Mouse (Mus musculus) hindbrain, postnatal 0 days (tissue): ENCODE measurements around the gene 1700023F06Rik. TPM values are rescaled to one million over a fixed set of nuclear protein-coding genes. Genes with fewer than 3 reads are reported as not detected.
A peak's percentile ranks its signal among the peaks of the same experiment; 100 is the strongest.

ENCODE experiments used
- ATAC-seq: fragments of 200-750 bp; cut with Nextera tagmentation; 2 replicates; pipeline ENCODE4 v1.8.0; 2017; ENCODE audit warnings: mild to moderate bottlenecking, moderate TSS enrichment, moderate library complexity
- DNase-seq: peaks from one replicate; pipeline ENCODE4 v3.0.0-alpha.2; 2015; ENCODE audit warnings: low spot score
- H3K27ac ChIP-seq: fragments of 300-500 bp; sonication (generic); 2 replicates; pipeline ENCODE4 v1.5.1; 2014; ENCODE audit warnings: mild to moderate bottlenecking
- H3K27me3 ChIP-seq: fragments of 300-500 bp; sonication (generic); 2 replicates; pipeline ENCODE4 v1.6.1; 2014; ENCODE audit warnings: low read length, mixed read lengths; ENCODE audit not compliant: insufficient read depth
- H3K36me3 ChIP-seq: fragments of 300-500 bp; sonication (generic); 2 replicates; pipeline ENCODE4 v1.6.1; 2014; ENCODE audit warnings: low read length, mixed read lengths; ENCODE audit not compliant: insufficient read depth
- H3K4me1 ChIP-seq: fragments of 300-500 bp; sonication (generic); 2 replicates; pipeline ENCODE4 v1.6.1; 2014; ENCODE audit warnings: antibody characterized with exemption, low read length, mixed read lengths; ENCODE audit not compliant: insufficient read depth
- H3K4me2 ChIP-seq: fragments of 300-500 bp; sonication (generic); 2 replicates; pipeline ENCODE4 v1.6.1; 2014; ENCODE audit warnings: low read depth, mild to moderate bottlenecking, low read length, moderate library complexity, mixed read lengths
- H3K4me3 ChIP-seq: fragments of 300-500 bp; sonication (generic); 2 replicates; pipeline ENCODE4 v1.5.1; 2014; ENCODE audit warnings: low read length
- H3K9ac ChIP-seq: fragments of 300-500 bp; sonication (generic); replicated peaks from 2 replicates; pipeline ENCODE4 v1.6.1; 2014; ENCODE audit warnings: mild to moderate bottlenecking, low read length, moderate library complexity, mixed read lengths
- H3K9me3 ChIP-seq: fragments of 300-500 bp; sonication (generic); 2 replicates; pipeline ENCODE4 v1.6.1; 2016; ENCODE audit warnings: low read length, mixed read lengths
- CTCF ChIP-seq: IDR thresholded peaks from 2 replicates; pipeline ENCODE4 v1.5.1; 2016; ENCODE audit warnings: antibody characterized with exemption, control low read depth, low read depth
- WGBS: fragments of 180-500 bp; shearing (Covaris S2); extraction: QIAGEN DNeasy Blood & Tissue Kit; methylation state at CpG from one replicate; pipeline ENCODE4 v1.1.7; 2014; 5-methylcytosine and 5-hydroxymethylcytosine counted together
- polyA plus RNA-seq: library from polyadenylated mRNA; unstranded; fragments of >200 nt; fragmentation: Nextera tagmentation; extraction: Ambion mirVana; gene quantifications from 2 replicates; pipeline ENCODE4 v1.2.1, GENCODE M21; 2015
- total RNA-seq: library from RNA; depleted of rRNA; stranded (reverse); fragments of >200 nt; gene quantifications from 2 replicates; pipeline ENCODE4 v1.2.3, GENCODE M21; 2014

Gene 1700023F06Rik
- total and polyA plus RNA-seq, 2 experiments from 2014 or later = 4.7 TPM; not detected in 1

- H3K4me1 ChIP-seq = no peaks in the 10 kb centered on the region
- H3K9me3 ChIP-seq = no peaks in the 10 kb centered on the region
- peak overlapping the region; percentile 42 for H3K4me3 ChIP-seq
- H3K9ac ChIP-seq = peak overlapping the region; percentile 51
- DNase-seq (no peak), ATAC-seq (peak; percentile 48; the same call in 1 of the 2 replicates)
- H3K27ac ChIP-seq = peak overlapping the region; percentile 66
- H3K27me3 ChIP-seq = no peaks in the 10 kb centered on the region
- TF ChIP-seq CTCF = no peak
- peaks cover 19% of the 10 kb centered on the region for H3K36me3 ChIP-seq
- H3K4me2 ChIP-seq = peak overlapping the region; percentile 72
- 17% methylated on average over 6 of the region's 6 CpGs for WGBS
These were observed 10.2 kb upstream of the 1700023F06Rik start for GRCm38 (mm10) chr11:103218517-103218901.

GRCm38 (mm10) chr11:103217790-103218516, 9.6 kb upstream of the 1700023F06Rik start, which contains the start of gene Spata32:
Gene Spata32 (minus strand): TSS chr11:103218432.
- peak within 1 kb of the TSS; percentile 72 for H3K4me2 ChIP-seq
- peak within 1 kb of the TSS; percentile 51 for H3K9ac ChIP-seq
- no peaks in the 10 kb centered on the region for H3K27me3 ChIP-seq
- DNase-seq (peak; percentile 84), ATAC-seq (peak; percentile 87)
- H3K36me3 ChIP-seq = peaks cover 17% of the 10 kb centered on the region
- H3K4me3 ChIP-seq = peak within 1 kb of the TSS; percentile 42
- no peaks in the 10 kb centered on the region for H3K9me3 ChIP-seq
- TF ChIP-seq CTCF = no peak
- no peaks in the 10 kb centered on the region for H3K4me1 ChIP-seq
- H3K27ac ChIP-seq = peak within 1 kb of the TSS; percentile 66
- WGBS = under 1% methylated on average over 45 of the region's 45 CpGs

GRCm38 (mm10) chr11:103215355-103215754, 7.0 kb upstream of the 1700023F06Rik start:
- peaks cover 4% of the 10 kb centered on the region; the same call in 1 of the 2 replicates for H3K36me3 ChIP-seq
- H3K27ac ChIP-seq = no peak overlapping the region
- H3K27me3 ChIP-seq = no peaks in the 10 kb centered on the region
- no peak overlapping the region for H3K9ac ChIP-seq
- TF ChIP-seq CTCF = no peak
- no peaks in the 10 kb centered on the region for H3K9me3 ChIP-seq
- no peak overlapping the region for H3K4me2 ChIP-seq
- 87% methylated on average over 1 of the region's 1 CpGs for WGBS
- H3K4me1 ChIP-seq = no peaks in the 10 kb centered on the region
- ATAC-seq (no peak), DNase-seq (no peak)
- H3K4me3 ChIP-seq = no peak overlapping the region

GRCm38 (mm10) chr11:103213712-103214111, 5.4 kb upstream of the 1700023F06Rik start:
- Histone ChIP-seq H3K4me1 (no peaks in the 10 kb centered on the region), H3K27ac (no peak overlapping the region), H3K4me3 (no peak overlapping the region), H3K9ac (no peak overlapping the region), H3K9me3 (no peaks in the 10 kb centered on the region), H3K36me3 (no peaks in the 10 kb centered on the region), H3K27me3 (no peaks in the 10 kb centered on the region), H3K4me2 (no peak overlapping the region)
- 77% methylated on average over 5 of the region's 5 CpGs for WGBS
- DNase-seq = no peak
- no peak for ATAC-seq
- peak; percentile 27; the same call in 1 of the 2 replicates for TF ChIP-seq CTCF

- DNase-seq (no peak), ATAC-seq (no peak)
- TF ChIP-seq CTCF = no peak
- H3K9ac ChIP-seq = no peak overlapping the region
- no peaks in the 10 kb centered on the region for H3K36me3 ChIP-seq
- no peak overlapping the region for H3K4me3 ChIP-seq
- no peaks in the 10 kb centered on the region for H3K27me3 ChIP-seq
- H3K9me3 ChIP-seq = no peaks in the 10 kb centered on the region
- no peaks in the 10 kb centered on the region for H3K4me1 ChIP-seq
- 75% methylated on average over 8 of the region's 8 CpGs for WGBS
- H3K27ac ChIP-seq = no peak overlapping the region
- H3K4me2 ChIP-seq = no peak overlapping the region
These were observed 1.9 kb upstream of the 1700023F06Rik start for GRCm38 (mm10) chr11:103210291-103210690.

- DNase-seq = no peak
- H3K4me3 ChIP-seq = no peak overlapping the region
- WGBS = 96% methylated on average over 6 of the region's 6 CpGs
These were observed 2.2 kb downstream of the 1700023F06Rik start for GRCm38 (mm10) chr11:103206203-103206602.

GRCm38 (mm10) chr11:103202376-103202775, 6.0 kb downstream of the 1700023F06Rik start:
- no peaks in the 10 kb centered on the region for H3K9me3 ChIP-seq
- H3K4me1 ChIP-seq = peaks cover 24% of the 10 kb centered on the region
- no peaks in the 10 kb centered on the region for H3K36me3 ChIP-seq
- no peaks in the 10 kb centered on the region for H3K27me3 ChIP-seq
- H3K4me3 ChIP-seq = no peak overlapping the region
- no peak overlapping the region for H3K27ac ChIP-seq
- TF ChIP-seq CTCF = no peak
- no peak for ATAC-seq
- no peak for DNase-seq
- no peak overlapping the region for H3K4me2 ChIP-seq
- no peak overlapping the region for H3K9ac ChIP-seq

More at GRCm38 (mm10) chr11:103206203-103206602, 2.2 kb downstream of the 1700023F06Rik start:
- Histone ChIP-seq H3K36me3 (no peaks in the 10 kb centered on the region), H3K27me3 (no peaks in the 10 kb centered on the region), H3K4me2 (no peak overlapping the region), H3K4me1 (peaks cover 5% of the 10 kb centered on the region; the same call in 1 of the 2 replicates), H3K9ac (no peak overlapping the region), H3K27ac (no peak overlapping the region), H3K9me3 (no peaks in the 10 kb centered on the region)
- TF ChIP-seq CTCF = no peak
- ATAC-seq = no peak
